Mouse (Mus musculus) liver, adult 2 months (tissue): ENCODE data around the gene AC170998.1. TPM values are rescaled to one million over a fixed set of nuclear protein-coding genes. Genes with fewer than 3 reads are reported as not detected.
"Not testable (repeated sequence)": the region's sequence is repeated elsewhere in the genome, so short reads cannot be mapped to it uniquely, and the experiment has no call there.

Experiments
- DNase-seq: peaks from one replicate; pipeline ENCODE4 v3.0.0-alpha.2; 2011; ENCODE audit warnings: low read depth, low spot score; ENCODE audit errors: extremely low read depth
- H3K27ac ChIP-seq: fragments of 200-500 bp; replicated peaks from 2 replicates; pipeline ENCODE4 v1.5.1; 2012; ENCODE audit warnings: low read depth, mild to moderate bottlenecking, control low read depth, inconsistent platforms, low read length; ENCODE audit not compliant: insufficient read depth
- H3K27me3 ChIP-seq: fragments of 200-500 bp; 2 replicates; pipeline ENCODE4 v1.6.1; 2012; ENCODE audit warnings: mild to moderate bottlenecking, moderate library complexity, low read length, inconsistent platforms; ENCODE audit not compliant: control insufficient read depth, insufficient read depth
- H3K36me3 ChIP-seq: fragments of 200-500 bp; 2 replicates; pipeline ENCODE4 v1.6.1; 2012; ENCODE audit warnings: low read length, inconsistent platforms; ENCODE audit not compliant: control insufficient read depth, insufficient read depth
- H3K4me1 ChIP-seq: fragments of 200-500 bp; 2 replicates; pipeline ENCODE4 v1.6.1; 2011; ENCODE audit warnings: low read length; ENCODE audit not compliant: control insufficient read depth, insufficient read depth
- H3K4me3 ChIP-seq: fragments of 200-500 bp; 2 replicates; pipeline ENCODE4 v1.5.1; 2011; ENCODE audit warnings: low read depth, mild to moderate bottlenecking, control low read depth, low read length, moderate library complexity; ENCODE audit not compliant: insufficient read depth
- H3K79me2 ChIP-seq: fragments of 200-500 bp; 2 replicates; pipeline ENCODE4 v1.6.1; 2012; ENCODE audit warnings: inconsistent platforms, mild to moderate bottlenecking, low read length, moderate library complexity; ENCODE audit not compliant: control insufficient read depth, insufficient read depth
- H3K9ac ChIP-seq: fragments of 200-500 bp; 2 replicates; pipeline ENCODE4 v1.6.1; 2012; ENCODE audit warnings: low read depth, mild to moderate bottlenecking, control low read depth, inconsistent platforms, low read length
- CTCF ChIP-seq: fragments of 200-500 bp; IDR thresholded peaks from 2 replicates; pipeline ENCODE4 v1.5.1; 2011; ENCODE audit warnings: low read depth, low read length, control low read depth
- POLR2A ChIP-seq: fragments of 200-500 bp; IDR thresholded peaks from 2 replicates; pipeline ENCODE4 v1.6.1; 2011; ENCODE audit warnings: low read length, control low read depth; ENCODE audit not compliant: insufficient read depth; ENCODE audit errors: extremely low read depth
- WGBS: fragments of 180-500 bp; shearing (Covaris S2); methylation state at CpG from one replicate; pipeline ENCODE4 v1.1.7; 2018; 5-methylcytosine and 5-hydroxymethylcytosine counted together
- polyA plus RNA-seq: library from polyadenylated mRNA; depleted of rRNA; stranded (reverse); fragments of >200 nt; gene quantifications from 2 replicates; pipeline ENCODE4 v1.2.3, GENCODE M21; 2012
- total RNA-seq: library from RNA; depleted of rRNA; stranded (reverse); fragments of >200 nt; gene quantifications from 2 replicates; pipeline ENCODE4 v1.2.3, GENCODE M21; 2014

The AC170998.1 gene
- total and polyA plus RNA-seq, 2 experiments, result 2.3 TPM; not detected in 1

GRCm38 (mm10) chr17:28715832-28716548 is 9.9 kb upstream of the AC170998.1 start:
- Histone ChIP-seq H3K9ac (no peak overlapping the region), H3K4me3 (no peak overlapping the region), H3K27me3 (no peaks in the 10 kb centered on the region), H3K36me3 (peaks cover 47% of the 10 kb centered on the region), H3K27ac (no peak overlapping the region), H3K4me1 (peaks cover 7% of the 10 kb centered on the region; the same call in 1 of the 2 replicates), H3K79me2 (peaks cover 26% of the 10 kb centered on the region)
- 69% methylated on average over 7 of the region's 7 CpGs for WGBS
- no peak for DNase-seq
- TF ChIP-seq POLR2A, result no peak
- no peak for TF ChIP-seq CTCF

- Histone ChIP-seq H3K4me3 (no peak overlapping the region), H3K79me2 (peaks cover 15% of the 10 kb centered on the region), H3K9ac (no peak overlapping the region), H3K27ac (no peak overlapping the region), H3K27me3 (no peaks in the 10 kb centered on the region), H3K36me3 (peaks cover 55% of the 10 kb centered on the region), H3K4me1 (0 out of 2 replicates have a peak, but pooled peaks cover 2% of the 10 kb centered on the region)
- WGBS, result 86% methylated on average over 3 of the region's 3 CpGs
- DNase-seq, result no peak
- TF ChIP-seq POLR2A (no peak), CTCF (no peak)
Measured at GRCm38 (mm10) chr17:28717535-28717934, 8.3 kb upstream of the AC170998.1 start.

DNA sequence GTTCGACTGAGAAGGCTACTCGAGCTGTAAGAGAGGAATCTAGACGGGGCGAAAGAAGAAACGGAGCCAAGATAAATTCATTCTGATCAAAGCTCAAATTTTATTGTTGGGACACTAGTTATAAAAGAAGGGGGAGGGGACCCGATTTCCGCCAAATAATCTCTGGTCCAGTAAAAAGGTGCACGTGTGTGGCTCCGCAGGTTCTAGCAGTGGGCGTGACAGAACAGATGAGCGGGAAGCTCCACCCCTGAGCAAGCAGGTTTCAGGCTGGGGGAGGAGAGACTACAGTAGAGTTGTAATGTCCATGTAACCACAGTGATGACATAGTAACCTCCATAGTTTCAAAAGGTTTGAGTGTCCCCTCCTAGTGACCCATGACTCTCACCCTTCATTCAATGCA is 1.6 kb downstream of the AC170998.1 start:
- peak; percentile 84 for DNase-seq
- not testable (repeated sequence) for H3K9ac ChIP-seq, H3K4me1 ChIP-seq

GRCm38 (mm10) chr17:28735317-28736105 is 9.6 kb downstream of the AC170998.1 start:
- no peak overlapping the region for H3K27ac ChIP-seq
- 63% methylated on average over 6 of the region's 6 CpGs for WGBS
- no peaks in the 10 kb centered on the region for H3K79me2 ChIP-seq
- no peak for DNase-seq
- peaks cover 48% of the 10 kb centered on the region for H3K36me3 ChIP-seq
- H3K9ac ChIP-seq, result no peak overlapping the region
- H3K4me3 ChIP-seq, result no peak overlapping the region
- H3K27me3 ChIP-seq, result no peaks in the 10 kb centered on the region
- TF ChIP-seq CTCF, result no peak
- no peak for TF ChIP-seq POLR2A
- no peaks in the 10 kb centered on the region; the same call in 1 of the 2 replicates for H3K4me1 ChIP-seq

More for the DNA sequence above, 1.6 kb downstream of the AC170998.1 start:
- H3K36me3 ChIP-seq, result peaks cover 64% of the 10 kb centered on the region
- H3K4me3 ChIP-seq, H3K79me2 ChIP-seq, H3K27me3 ChIP-seq: not testable (repeated sequence)
- H3K27ac ChIP-seq, result 0 out of 2 replicates have a peak overlapping the region, but pooled peaks have one; percentile 25
- 21% methylated on average over 11 of the region's 11 CpGs for WGBS

DNA sequence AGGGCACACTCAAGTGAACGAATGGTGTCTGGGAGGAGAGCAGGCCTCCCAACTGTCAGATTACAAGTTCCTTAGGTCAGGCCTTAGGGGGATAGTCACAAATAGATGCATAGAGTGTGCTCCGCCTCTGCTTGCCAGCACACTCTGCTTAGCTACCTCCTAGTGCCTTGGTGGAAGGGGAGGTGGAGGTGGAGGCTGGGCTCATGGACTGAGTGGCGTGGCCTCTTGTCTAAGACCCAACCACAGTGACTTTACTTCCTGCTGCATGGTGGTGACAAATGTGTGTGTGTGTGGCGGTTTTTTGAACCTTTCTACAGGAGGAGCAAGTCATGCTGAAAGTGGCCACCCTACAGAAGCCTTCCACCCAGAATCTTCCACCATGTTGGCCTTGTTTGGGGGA is 10.6 kb downstream of the AC170998.1 start:
- no peak for DNase-seq
- Histone ChIP-seq H3K4me3 (no peak overlapping the region), H3K79me2 (no peaks in the 10 kb centered on the region), H3K9ac (no peak overlapping the region), H3K27me3 (no peaks in the 10 kb centered on the region), H3K27ac (no peak overlapping the region), H3K4me1 (no peaks in the 10 kb centered on the region; the same call in 1 of the 2 replicates), H3K36me3 (peaks cover 51% of the 10 kb centered on the region)
- TF ChIP-seq POLR2A (no peak), CTCF (no peak)
- WGBS, result 92% methylated on average over 4 of the region's 4 CpGs

DNA sequence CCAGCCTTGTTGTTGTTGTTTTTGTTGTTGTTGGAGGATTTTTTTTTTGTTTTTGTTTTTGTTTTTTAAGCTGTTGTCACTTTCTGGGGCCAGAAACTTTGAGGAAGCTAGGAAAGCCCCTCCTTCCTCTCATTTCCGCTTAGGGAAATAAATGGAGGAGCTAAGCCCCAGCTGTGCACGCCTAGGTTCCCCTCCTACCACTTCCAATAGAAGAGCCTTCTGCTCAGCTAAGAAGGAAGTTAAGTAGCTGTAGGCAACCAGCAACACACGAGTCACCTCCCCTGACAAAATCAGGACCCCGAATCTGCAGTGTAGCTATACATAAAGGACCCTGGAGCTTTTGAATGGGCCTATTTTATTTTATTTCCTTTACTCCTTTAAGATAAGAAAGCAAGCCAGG is 12.1 kb downstream of the AC170998.1 start:
- Histone ChIP-seq H3K27ac (no peak overlapping the region), H3K36me3 (peaks cover 53% of the 10 kb centered on the region), H3K9ac (no peak overlapping the region), H3K4me1 (no peaks in the 10 kb centered on the region; the same call in 1 of the 2 replicates), H3K27me3 (no peaks in the 10 kb centered on the region), H3K4me3 (no peak overlapping the region), H3K79me2 (no peaks in the 10 kb centered on the region)
- no peak for TF ChIP-seq CTCF
- DNase-seq, result peak; percentile 35
- 85% methylated on average over 4 of the region's 4 CpGs for WGBS
